Mouse (Mus musculus) heart, postnatal 36 days (tissue): ENCODE measurements around the gene Hhex. TPM values are rescaled to one million over a fixed set of nuclear protein-coding genes. Genes with fewer than 3 reads are reported as not detected.

ENCODE experiments used
- DNase-seq, 2 experiments: peaks; one replicate each; pipeline ENCODE4 v3.0.0; 2021 to 2022
- intact Hi-C: fragments of 180-260 bp; cut with DNase I; formaldehyde crosslinking; loops from one replicate; pipeline ENCODE4 v1.15.1; 2025
- total RNA-seq, 2 experiments: library from RNA; stranded (reverse); gene quantifications; 2 replicates each; pipeline ENCODE4 v1.2.3; 2021

Hhex gene
- total RNA-seq, 2 experiments from 2014 or later: 3.3 to 4.4 TPM

GRCm38 (mm10) chr19:37443631-37444140 is 9.1 kb downstream of the Hhex start:
- intact Hi-C loops: no loop called here
- no peak for DNase-seq

GRCm38 (mm10) chr19:37448212-37448611 is 13.6 kb downstream of the Hhex start:
- intact Hi-C loops: no loop called here
- no peak for DNase-seq

GRCm38 (mm10) chr19:37449246-37449645 is 14.6 kb downstream of the Hhex start:
- intact Hi-C loops: no loop called here
- no peak for DNase-seq

- DNase-seq: no peak
- intact Hi-C loops: no loop called here
Measured at GRCm38 (mm10) chr19:37455528-37455927, 20.9 kb downstream of the Hhex start.

GRCm38 (mm10) chr19:37455961-37456360 is 21.4 kb downstream of the Hhex start:
- intact Hi-C loops: no loop called here

GRCm38 (mm10) chr19:37458013-37458412 is 23.4 kb downstream of the Hhex start:
- intact Hi-C loops: no loop called here
- no peak for DNase-seq

More at GRCm38 (mm10) chr19:37455961-37456360, 21.4 kb downstream of the Hhex start:
- DNase-seq: no peak

GRCm38 (mm10) chr19:37466403-37466802 is 31.8 kb downstream of the Hhex start:
- DNase-seq: no peak
- intact Hi-C loops: no loop called here

- intact Hi-C loops: no loop called here
- DNase-seq: no peak
Measured at GRCm38 (mm10) chr19:37466978-37467377, 32.4 kb downstream of the Hhex start.

- no peak for DNase-seq
- intact Hi-C loops: no loop called here
Measured at GRCm38 (mm10) chr19:37468841-37469566, 34.4 kb downstream of the Hhex start.

GRCm38 (mm10) chr19:37471680-37472079 is 37.1 kb downstream of the Hhex start:
- DNase-seq: no peak
- intact Hi-C loops: no loop called here

GRCm38 (mm10) chr19:37472589-37472988 is 38.0 kb downstream of the Hhex start:
- intact Hi-C loops: no loop called here
- DNase-seq: no peak

GRCm38 (mm10) chr19:37481704-37482103 is 47.1 kb downstream of the Hhex start:
- intact Hi-C loops: loop anchor here (2.0 kb wide), 1 partner anchor 47 kb away; the partner anchor contains the start of gene Hhex
- DNase-seq: no peak

- DNase-seq: no peak
- intact Hi-C loops: loop anchor here (2.0 kb wide), 1 partner anchor 48 kb away; the partner anchor contains the start of gene Hhex
Measured at GRCm38 (mm10) chr19:37482556-37483187, 48.1 kb downstream of the Hhex start.

- intact Hi-C loops: no loop called here
- no peak for DNase-seq
Measured at GRCm38 (mm10) chr19:37484787-37485186, 50.2 kb downstream of the Hhex start.

GRCm38 (mm10) chr19:37486801-37487200 is 52.2 kb downstream of the Hhex start:
- no peak for DNase-seq
- intact Hi-C loops: no loop called here

GRCm38 (mm10) chr19:37487811-37488475 is 53.3 kb downstream of the Hhex start:
- DNase-seq: no peak
- intact Hi-C loops: no loop called here

GRCm38 (mm10) chr19:37488608-37489262 is 54.1 kb downstream of the Hhex start:
- intact Hi-C loops: no loop called here
- no peak for DNase-seq
